Mouse (Mus musculus) neural tube, embryonic 15.5 days (tissue): ENCODE data around the gene Dicer1. TPM values are rescaled to one million over a fixed set of nuclear protein-coding genes. Genes with fewer than 3 reads are reported as not detected.

Source experiments
- ATAC-seq: fragments of 200-750 bp; cut with Nextera tagmentation; 2 replicates; pipeline ENCODE4 v1.8.0; 2017; ENCODE audit warnings: mild to moderate bottlenecking, moderate TSS enrichment, moderate library complexity; ENCODE audit not compliant: low FRiP score
- H3K27ac ChIP-seq: fragments of 300-500 bp; sonication (generic); replicated peaks from 2 replicates; pipeline ENCODE4 v1.5.1; 2015; ENCODE audit warnings: mild to moderate bottlenecking, inconsistent platforms
- H3K27me3 ChIP-seq: fragments of 300-500 bp; sonication (generic); replicated peaks from 2 replicates; pipeline ENCODE4 v1.6.1; 2015; ENCODE audit warnings: inconsistent platforms
- H3K36me3 ChIP-seq: fragments of 300-500 bp; sonication (generic); 2 replicates; pipeline ENCODE4 v1.6.1; 2015; ENCODE audit warnings: inconsistent platforms
- H3K4me1 ChIP-seq: fragments of 300-500 bp; sonication (generic); 2 replicates; pipeline ENCODE4 v1.6.1; 2015; ENCODE audit warnings: inconsistent platforms
- H3K4me2 ChIP-seq: fragments of 300-500 bp; sonication (generic); 2 replicates; pipeline ENCODE4 v1.6.1; 2015; ENCODE audit warnings: inconsistent platforms, mild to moderate bottlenecking, moderate library complexity
- H3K4me3 ChIP-seq: fragments of 300-500 bp; sonication (generic); replicated peaks from 2 replicates; pipeline ENCODE4 v1.5.1; 2015; ENCODE audit warnings: mild to moderate bottlenecking, inconsistent platforms
- H3K9ac ChIP-seq: fragments of 300-500 bp; sonication (generic); replicated peaks from 2 replicates; pipeline ENCODE4 v1.6.1; 2015; ENCODE audit warnings: mild to moderate bottlenecking, inconsistent platforms
- H3K9me3 ChIP-seq: fragments of 300-500 bp; sonication (generic); replicated peaks from 2 replicates; pipeline ENCODE4 v1.6.1; 2016; ENCODE audit warnings: inconsistent platforms
- WGBS: fragments of 180-500 bp; shearing (Covaris S2); methylation state at CpG from one replicate; pipeline ENCODE4 v1.1.7; 2015; ENCODE audit warnings: mixed read lengths; 5-methylcytosine and 5-hydroxymethylcytosine counted together
- polyA plus RNA-seq: library from polyadenylated mRNA; unstranded; fragments of >200 nt; fragmentation: Nextera tagmentation; extraction: Ambion mirVana; gene quantifications from 2 replicates; pipeline ENCODE4 v1.2.1, GENCODE M21; 2015

The Dicer1 gene
- 34.5 and 36.5 TPM in 2 replicates for polyA plus RNA-seq

GRCm38 (mm10) chr12:104751814-104752765 lies at the start of gene Dicer1:
Dicer1 (minus strand) TSS chr12:104751952.
- peak within 1 kb of the TSS; percentile 91 for H3K4me2 ChIP-seq
- H3K4me3 ChIP-seq, result peak within 1 kb of the TSS; percentile 88
- no peaks in the 10 kb centered on the region for H3K9me3 ChIP-seq
- no peaks in the 10 kb centered on the region for H3K36me3 ChIP-seq
- peak within 1 kb of the TSS; percentile 75 for H3K9ac ChIP-seq
- H3K27me3 ChIP-seq, result no peaks in the 10 kb centered on the region
- peaks cover 46% of the 10 kb centered on the region for H3K4me1 ChIP-seq
- WGBS, result under 1% methylated on average over 77 of the region's 94 CpGs
- H3K27ac ChIP-seq, result peak within 1 kb of the TSS; percentile 85
- peak; percentile 94 for ATAC-seq

GRCm38 (mm10) chr12:104799365-104799764 lies 47.6 kb upstream of the Dicer1 start:
- Histone ChIP-seq H3K27me3 (no peaks in the 10 kb centered on the region), H3K27ac (no peak overlapping the region), H3K36me3 (peaks cover 11% of the 10 kb centered on the region; the same call in 1 of the 2 replicates), H3K4me1 (peaks cover 17% of the 10 kb centered on the region), H3K4me2 (no peak overlapping the region), H3K9me3 (peaks cover 10% of the 10 kb centered on the region; the same call in 1 of the 2 replicates), H3K9ac (no peak overlapping the region), H3K4me3 (no peak overlapping the region)
- 95% methylated on average over 3 of the region's 3 CpGs for WGBS
- no peak for ATAC-seq

- 93% methylated on average over 6 of the region's 6 CpGs for WGBS
- Histone ChIP-seq H3K4me2 (no peak overlapping the region), H3K9ac (no peak overlapping the region), H3K27me3 (no peaks in the 10 kb centered on the region), H3K4me3 (no peak overlapping the region), H3K36me3 (peaks cover 11% of the 10 kb centered on the region; the same call in 1 of the 2 replicates), H3K9me3 (peaks cover 10% of the 10 kb centered on the region; the same call in 1 of the 2 replicates), H3K27ac (no peak overlapping the region), H3K4me1 (peaks cover 17% of the 10 kb centered on the region)
- ATAC-seq, result no peak
These were observed 46.2 kb upstream of the Dicer1 start for GRCm38 (mm10) chr12:104797905-104798304.

GRCm38 (mm10) chr12:104796635-104797378 lies 45.1 kb upstream of the Dicer1 start:
- H3K4me2 ChIP-seq, result no peak overlapping the region
- H3K4me3 ChIP-seq, result no peak overlapping the region
- H3K4me1 ChIP-seq, result peaks cover 7% of the 10 kb centered on the region; the same call in 1 of the 2 replicates
- peaks cover 11% of the 10 kb centered on the region; the same call in 1 of the 2 replicates for H3K36me3 ChIP-seq
- no peak overlapping the region for H3K9ac ChIP-seq
- H3K27ac ChIP-seq, result no peak overlapping the region
- peaks cover 10% of the 10 kb centered on the region; the same call in 1 of the 2 replicates for H3K9me3 ChIP-seq
- no peak for ATAC-seq
- H3K27me3 ChIP-seq, result no peaks in the 10 kb centered on the region
- 94% methylated on average over 11 of the region's 11 CpGs for whole genome bisulfite sequencing

- H3K4me1 ChIP-seq, result no peaks in the 10 kb centered on the region
- H3K27me3 ChIP-seq, result no peaks in the 10 kb centered on the region
- ATAC-seq, result no peak
- H3K4me3 ChIP-seq, result no peak overlapping the region
- peaks cover 10% of the 10 kb centered on the region; the same call in 1 of the 2 replicates for H3K9me3 ChIP-seq
- 43% methylated on average over 5 of the region's 5 CpGs for whole genome bisulfite sequencing
- H3K4me2 ChIP-seq, result no peak overlapping the region
- no peak overlapping the region for H3K27ac ChIP-seq
- no peak overlapping the region for H3K9ac ChIP-seq
- H3K36me3 ChIP-seq, result peaks cover 11% of the 10 kb centered on the region; the same call in 1 of the 2 replicates
These were observed 43.2 kb upstream of the Dicer1 start for GRCm38 (mm10) chr12:104794957-104795356.

GRCm38 (mm10) chr12:104793486-104793885 lies 41.7 kb upstream of the Dicer1 start:
- Histone ChIP-seq H3K4me2 (no peak overlapping the region), H3K27me3 (no peaks in the 10 kb centered on the region), H3K9ac (no peak overlapping the region), H3K27ac (no peak overlapping the region), H3K4me3 (no peak overlapping the region), H3K4me1 (no peaks in the 10 kb centered on the region), H3K36me3 (peaks cover 7% of the 10 kb centered on the region; the same call in 1 of the 2 replicates), H3K9me3 (peaks cover 5% of the 10 kb centered on the region; the same call in 1 of the 2 replicates)
- 39% methylated on average over 12 of the region's 12 CpGs for WGBS
- no peak for ATAC-seq

GRCm38 (mm10) chr12:104777603-104778002 lies 25.9 kb upstream of the Dicer1 start:
- H3K4me3 ChIP-seq, result no peak overlapping the region

GRCm38 (mm10) chr12:104771941-104772340 lies 20.2 kb upstream of the Dicer1 start:
- Histone ChIP-seq H3K27me3 (no peaks in the 10 kb centered on the region), H3K27ac (no peak overlapping the region), H3K4me3 (no peak overlapping the region), H3K4me2 (no peak overlapping the region), H3K9me3 (no peaks in the 10 kb centered on the region), H3K9ac (no peak overlapping the region), H3K4me1 (peaks cover 8% of the 10 kb centered on the region), H3K36me3 (no peaks in the 10 kb centered on the region)
- WGBS, result 75% methylated on average over 2 of the region's 2 CpGs
- ATAC-seq, result no peak

More at GRCm38 (mm10) chr12:104777603-104778002, 25.9 kb upstream of the Dicer1 start:
- H3K4me1 ChIP-seq, result no peaks in the 10 kb centered on the region
- H3K4me2 ChIP-seq, result no peak overlapping the region
- 0 out of 2 replicates have a peak, but pooled peaks cover 2% of the 10 kb centered on the region for H3K36me3 ChIP-seq
- H3K9me3 ChIP-seq, result no peaks in the 10 kb centered on the region
- no peaks in the 10 kb centered on the region for H3K27me3 ChIP-seq
- H3K27ac ChIP-seq, result no peak overlapping the region
- no peak overlapping the region for H3K9ac ChIP-seq
- no peak for ATAC-seq
- 96% methylated on average over 1 of the region's 1 CpGs for WGBS

- Histone ChIP-seq H3K4me1 (peaks cover 8% of the 10 kb centered on the region), H3K4me2 (no peak overlapping the region), H3K36me3 (no peaks in the 10 kb centered on the region), H3K9ac (no peak overlapping the region), H3K4me3 (no peak overlapping the region), H3K27ac (no peak overlapping the region), H3K9me3 (no peaks in the 10 kb centered on the region), H3K27me3 (no peaks in the 10 kb centered on the region)
- ATAC-seq, result no peak
- 21% methylated on average over 10 of the region's 10 CpGs for WGBS
These were observed 17.5 kb upstream of the Dicer1 start for GRCm38 (mm10) chr12:104769201-104769785.

- Histone ChIP-seq H3K4me3 (no peak overlapping the region), H3K27ac (no peak overlapping the region), H3K4me2 (no peak overlapping the region), H3K9ac (no peak overlapping the region), H3K27me3 (no peaks in the 10 kb centered on the region), H3K36me3 (no peaks in the 10 kb centered on the region), H3K9me3 (no peaks in the 10 kb centered on the region), H3K4me1 (peaks cover 8% of the 10 kb centered on the region)
- no peak for ATAC-seq
- WGBS, result 88% methylated on average over 4 of the region's 4 CpGs
These were observed 15.4 kb upstream of the Dicer1 start for GRCm38 (mm10) chr12:104767183-104767582.

GRCm38 (mm10) chr12:104765761-104766160 lies 14.0 kb upstream of the Dicer1 start:
- no peak overlapping the region for H3K4me3 ChIP-seq
- H3K27me3 ChIP-seq, result no peaks in the 10 kb centered on the region
- no peak for ATAC-seq
- H3K9me3 ChIP-seq, result no peaks in the 10 kb centered on the region
- H3K4me1 ChIP-seq, result peaks cover 5% of the 10 kb centered on the region; the same call in 1 of the 2 replicates
- WGBS, result 97% methylated on average over 7 of the region's 7 CpGs
- H3K9ac ChIP-seq, result no peak overlapping the region
- no peaks in the 10 kb centered on the region for H3K36me3 ChIP-seq
- no peak overlapping the region for H3K4me2 ChIP-seq
- no peak overlapping the region for H3K27ac ChIP-seq
